Mouse (Mus musculus) MEL (cell line): ENCODE measurements around the gene Ccdc125.

ENCODE experiments used
- CHD1 ChIP-seq: IDR thresholded peaks from 2 replicates; pipeline ENCODE4 v1.6.1; 2012; ENCODE audit warnings: low read depth, mild to moderate bottlenecking, inconsistent platforms, low read length, improper control_type of control experiment
- CTCF ChIP-seq, 3 experiments: IDR thresholded peaks in 2 of 3; conservative IDR thresholded peaks in 1 of 3; 2 replicates each; pipeline ENCODE4 v1.5.1; 2011 to 2012; ENCODE audit warnings: low read length in 3 of 3, low read depth in 2 of 3, mild to moderate bottlenecking in 2 of 3, improper control_type of control experiment in 1 of 3, inconsistent platforms in 1 of 3, mixed read lengths in 1 of 3, moderate library complexity in 1 of 3; ENCODE audit not compliant: control insufficient read depth in 1 of 3, insufficient read depth in 1 of 3, poor library complexity in 1 of 3, severe bottlenecking in 1 of 3
- ELF1 ChIP-seq: IDR thresholded peaks from 2 replicates; pipeline ENCODE4 v1.6.1; 2014; ENCODE audit warnings: low read depth, mild to moderate bottlenecking, inconsistent platforms, low read length, improper control_type of control experiment, moderate library complexity
- ETS1 ChIP-seq: IDR thresholded peaks from 2 replicates; pipeline ENCODE4 v1.6.1; 2012; ENCODE audit warnings: low read depth, mild to moderate bottlenecking, inconsistent platforms, low read length, improper control_type of control experiment, moderate library complexity
- NELFE ChIP-seq: IDR thresholded peaks from 2 replicates; pipeline ENCODE4 v1.6.1; 2011; ENCODE audit warnings: low read depth, low read length, improper control_type of control experiment
- POLR2A ChIP-seq, 2 experiments: IDR thresholded peaks; 2 replicates each; pipeline ENCODE4 v1.6.1; 2011 to 2012; ENCODE audit warnings: low read length in 2 of 2, mild to moderate bottlenecking in 2 of 2, control low read depth in 1 of 2, improper control_type of control experiment in 1 of 2, low read depth in 1 of 2, moderate library complexity in 1 of 2; ENCODE audit not compliant: control insufficient read depth in 1 of 2, insufficient read depth in 1 of 2, poor library complexity in 1 of 2
- RCOR1 ChIP-seq: IDR thresholded peaks from 2 replicates; pipeline ENCODE4 v1.6.1; 2012; ENCODE audit warnings: low read depth, mild to moderate bottlenecking, inconsistent platforms, low read length, improper control_type of control experiment
- SMC3 ChIP-seq: IDR thresholded peaks from 2 replicates; pipeline ENCODE4 v1.6.1; 2011; ENCODE audit warnings: low read depth, low read length, improper control_type of control experiment
- UBTF ChIP-seq: IDR thresholded peaks from 2 replicates; pipeline ENCODE4 v1.6.1; 2012; ENCODE audit warnings: low read depth, mild to moderate bottlenecking, inconsistent platforms, low read length, improper control_type of control experiment, moderate library complexity, borderline replicate concordance; ENCODE audit not compliant: insufficient read depth
- USF2 ChIP-seq, 2 experiments: IDR thresholded peaks; 2 replicates each; pipeline ENCODE4 v1.6.1; 2011 to 2012; ENCODE audit warnings: improper control_type of control experiment in 2 of 2, low read length in 2 of 2, borderline replicate concordance in 1 of 2, inconsistent platforms in 1 of 2, low read depth in 1 of 2, mild to moderate bottlenecking in 1 of 2; ENCODE audit not compliant: insufficient read depth in 1 of 2

DNA sequence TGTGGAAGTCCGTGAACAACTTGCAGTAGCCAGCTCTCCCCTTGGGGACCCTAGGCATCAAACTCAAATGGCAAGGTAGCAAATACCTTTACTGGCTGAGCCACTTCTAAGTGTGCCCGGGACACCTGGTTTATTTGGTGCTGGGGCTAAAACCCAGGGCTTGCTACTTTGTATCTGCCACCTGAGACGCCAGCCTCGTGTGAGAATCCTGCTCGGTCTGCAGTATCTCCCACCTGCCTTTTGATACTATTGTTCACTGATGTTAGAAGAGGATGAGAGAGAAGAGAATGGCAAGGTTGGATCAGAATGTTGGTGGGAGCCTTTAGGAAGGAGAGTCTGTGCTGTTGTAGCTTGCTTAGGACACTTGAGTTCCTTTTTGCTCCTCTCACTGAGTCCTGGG, 11.4 kb upstream of the Ccdc125 start:
- no peak for TF ChIP-seq CTCF (IDR thresholded peaks at IDR 0.05 in 2 of 3, conservative IDR thresholded peaks at IDR 0.05 in 1 of 3; ENCODE audit: control insufficient read depth in 1 of 3, insufficient read depth in 1 of 3, low read depth in 2 of 3, low read length in 3 of 3, poor library complexity in 1 of 3, severe bottlenecking in 1 of 3)
- no peak for TF ChIP-seq ETS1
- no peak for TF ChIP-seq NELFE
- no peak for TF ChIP-seq RCOR1
- no peak for TF ChIP-seq POLR2A (IDR thresholded peaks at IDR 0.05; ENCODE audit: control insufficient read depth in 1 of 2, insufficient read depth in 1 of 2, low read depth in 1 of 2, low read length in 2 of 2, poor library complexity in 1 of 2)
- TF ChIP-seq CHD1 = no peak
- no peak for TF ChIP-seq UBTF
- TF ChIP-seq ELF1 = no peak
- no peak for TF ChIP-seq USF2 (IDR thresholded peaks at IDR 0.05; ENCODE audit: borderline replicate concordance in 1 of 2, insufficient read depth in 1 of 2, low read depth in 1 of 2, low read length in 2 of 2)
- TF ChIP-seq SMC3 = no peak
